In genomic region chr13:95684656-95685244, GRCm38 (mm10) we compare ENCODE assay signal across 15 mouse cellular contexts. TPM values are rescaled to one million over a fixed set of nuclear protein-coding genes. Genes with fewer than 3 reads are reported as not detected.
DNase-seq lines count a peak whose midpoint lies in the region; ATAC-seq lines count a peak whose summit lies in the region.
"Had no signal": no experiment of that assay in that cellular context is flagged by ENCODE, and none has a peak within 500 bp of the region (broad histone marks: within the 10 kb centered on the region; RNA-seq: fewer than 3 reads in every experiment).

No protein-coding gene starts in this region.

- peak; percentile 39 for DNase-seq in 416B (ENCODE audit: low read depth)
- DNase-seq in CD4-positive helper T cell, adult 2 months (ENCODE audit: low read depth, low spot score): peak; percentile 45
- DNase-seq in naive thymus-derived CD4-positive, alpha-beta T cell, adult 2 months (ENCODE audit: low read depth): peak; percentile 36
- DNase-seq in urinary bladder, postnatal 36 days (ENCODE audit: low spot score in 2 of 2): no peak
- no peak for DNase-seq in ovary, postnatal 10 days (ENCODE audit: low spot score)
- DNase-seq: adrenal gland, postnatal 10 days; cerebellum, adult 11-12 months; cerebellum, postnatal 36 days; heart, adult 18-20 months; heart, postnatal 36 days; right cerebral cortex, postnatal 14 days had no signal

- peak; percentile 12; the same call in 1 of the 2 replicates for ATAC-seq in common myeloid progenitor, adult 5-6 weeks (replicated peaks; ENCODE audit: low read depth, poor library complexity, severe bottlenecking)
- no peak for ATAC-seq in inflammation-experienced regulatory T-cells, adult 6 months
- ATAC-seq: intestine, postnatal 0 days had no signal

RNA-seq across cellular contexts. Expression of gene F2rl2, which starts 11.9 kb away (rescaled TPM):
- total RNA-seq in common myeloid progenitor, adult 5-6 weeks (2017): 3.0 and 3.6 TPM in 2 replicates
- polyA plus RNA-seq in inflammation-experienced regulatory T-cells, adult 6 months (2017; shearing (Covaris generic)): 10 to 100 TPM in 1 of 3 experiments, 1 to 10 TPM in 2; 4.1 to 15.3 (median 4.7) TPM
- total RNA-seq: gastrocnemius, adult 8-10 months had no signal

Comparison
In these comparisons a context has a peak if more than half of its experiments do, and no peak if none do; other contexts are left out.
1. DNase-seq: peak in 416B (single experiment), CD4-positive helper T cell, adult 2 months (single experiment) and naive thymus-derived CD4-positive, alpha-beta T cell, adult 2 months (single experiment); none in urinary bladder, postnatal 36 days (0 of 2) and ovary, postnatal 10 days (single experiment).